Mouse (Mus musculus): ENCODE data around the gene Lrcol1.
A peak's percentile ranks its signal among the peaks of the same experiment; 100 is the strongest.

The Lrcol1 gene

DNA sequence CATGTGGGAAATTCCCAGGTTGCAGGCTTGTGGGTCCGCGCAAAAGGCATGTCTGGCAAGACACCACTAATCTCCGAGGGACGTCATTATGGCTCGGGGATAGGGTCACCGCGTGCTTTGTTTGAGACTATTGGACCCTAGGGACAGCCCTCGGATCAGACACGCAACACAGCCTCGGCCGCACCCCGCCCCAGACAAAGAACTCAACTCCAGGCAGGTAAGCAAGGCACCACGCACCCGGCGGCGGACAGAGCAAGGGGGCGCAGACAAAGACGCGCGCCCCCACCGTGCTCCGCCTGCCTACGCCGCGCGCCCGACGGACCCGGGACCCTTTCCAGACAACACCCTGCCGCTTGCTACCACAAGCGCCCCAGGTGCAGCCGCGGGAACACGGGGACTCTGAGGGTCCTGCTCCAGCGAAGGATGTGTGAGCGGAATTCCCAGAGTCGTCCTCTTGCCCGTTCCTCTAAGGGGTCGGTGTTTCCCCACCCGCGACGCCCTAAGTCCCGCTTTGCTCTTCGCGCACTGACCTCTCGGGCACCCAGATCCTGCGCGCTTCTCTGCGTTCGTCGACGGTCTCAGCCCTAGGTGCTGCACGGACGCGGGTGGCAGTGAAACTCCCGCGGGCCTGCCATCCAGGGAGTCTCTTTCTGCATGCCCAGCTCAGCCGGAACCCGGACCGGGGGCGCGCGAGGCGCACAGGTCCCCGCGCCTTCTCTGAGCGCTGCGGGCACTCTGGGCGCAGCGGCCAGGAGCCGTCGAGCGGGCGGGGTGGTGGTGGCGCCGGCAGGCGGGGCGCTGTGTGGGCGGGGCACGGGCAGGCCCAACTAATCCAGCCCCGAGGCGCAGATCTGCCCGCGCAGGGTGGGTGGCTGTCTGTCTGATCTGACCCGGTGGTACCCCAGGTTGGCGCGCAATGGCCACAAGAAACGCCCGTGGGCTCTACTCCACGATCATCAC lies 42.1 kb downstream of the Lrcol1 start:
- peak; percentile 50 to 61 for DNase-seq (ENCODE audit: low spot score in 2 of 2)

DNA sequence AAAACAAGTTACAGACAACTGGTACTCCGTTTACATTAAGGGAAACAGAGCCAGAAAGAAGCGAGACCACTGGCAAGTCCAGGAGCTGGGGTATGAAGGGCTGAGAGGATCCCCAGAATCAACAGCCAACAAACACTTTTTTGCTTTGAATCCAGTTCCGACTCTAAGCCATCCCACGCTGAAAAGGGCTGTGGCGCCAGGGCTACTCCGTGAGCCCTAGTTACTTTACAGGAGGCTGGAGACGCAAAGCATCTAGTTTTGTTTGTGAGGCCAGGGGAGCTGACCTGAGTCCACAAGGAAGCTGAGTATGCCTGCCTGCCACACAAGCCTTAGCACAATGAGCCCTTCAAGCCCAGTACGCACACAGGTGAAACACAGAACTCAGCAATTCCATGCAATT lies 42.8 kb downstream of the Lrcol1 start:
- DNase-seq (ENCODE audit: low spot score in 2 of 2), result no peak

DNA sequence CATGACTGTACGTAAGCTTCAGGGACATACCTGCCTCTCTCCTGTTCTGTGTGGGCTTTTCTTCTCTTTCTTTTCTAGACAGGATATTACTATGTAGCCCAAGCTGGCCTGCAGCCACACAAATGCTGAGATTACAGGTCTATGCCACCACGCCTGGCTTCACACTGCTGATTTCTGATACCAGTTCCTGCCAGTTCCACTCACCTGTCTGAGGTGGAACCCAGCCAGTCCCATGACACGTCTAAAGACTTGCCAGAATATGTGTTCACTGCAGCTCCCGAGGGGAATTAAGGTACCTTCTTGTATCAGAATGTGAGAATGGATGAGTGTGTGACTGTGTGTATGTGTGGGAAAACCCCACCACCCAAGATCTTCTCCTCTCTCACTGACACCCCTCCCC lies 46.1 kb downstream of the Lrcol1 start:
- no peak for DNase-seq (ENCODE audit: low spot score in 2 of 2)

DNA sequence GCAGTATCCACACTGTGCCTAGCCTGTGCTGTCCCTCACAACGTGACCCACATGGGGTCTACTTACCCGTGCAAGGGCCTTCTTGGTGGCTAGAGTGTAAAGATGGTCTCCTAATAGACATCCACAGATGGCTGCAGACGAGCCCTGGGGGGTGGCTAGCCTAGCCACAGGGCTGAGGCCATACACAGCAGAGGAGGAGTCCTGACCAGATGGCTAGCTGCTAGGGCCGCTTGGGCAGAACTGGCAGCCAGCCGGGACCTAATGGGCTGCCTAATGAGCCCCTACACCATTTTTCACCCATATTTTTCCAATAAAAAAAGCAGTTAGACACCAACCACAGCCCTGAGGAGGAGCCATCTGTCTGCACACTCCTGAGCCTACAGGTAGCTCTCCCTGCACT lies 48.2 kb downstream of the Lrcol1 start:
- DNase-seq (ENCODE audit: low spot score in 2 of 2), result no peak

DNA sequence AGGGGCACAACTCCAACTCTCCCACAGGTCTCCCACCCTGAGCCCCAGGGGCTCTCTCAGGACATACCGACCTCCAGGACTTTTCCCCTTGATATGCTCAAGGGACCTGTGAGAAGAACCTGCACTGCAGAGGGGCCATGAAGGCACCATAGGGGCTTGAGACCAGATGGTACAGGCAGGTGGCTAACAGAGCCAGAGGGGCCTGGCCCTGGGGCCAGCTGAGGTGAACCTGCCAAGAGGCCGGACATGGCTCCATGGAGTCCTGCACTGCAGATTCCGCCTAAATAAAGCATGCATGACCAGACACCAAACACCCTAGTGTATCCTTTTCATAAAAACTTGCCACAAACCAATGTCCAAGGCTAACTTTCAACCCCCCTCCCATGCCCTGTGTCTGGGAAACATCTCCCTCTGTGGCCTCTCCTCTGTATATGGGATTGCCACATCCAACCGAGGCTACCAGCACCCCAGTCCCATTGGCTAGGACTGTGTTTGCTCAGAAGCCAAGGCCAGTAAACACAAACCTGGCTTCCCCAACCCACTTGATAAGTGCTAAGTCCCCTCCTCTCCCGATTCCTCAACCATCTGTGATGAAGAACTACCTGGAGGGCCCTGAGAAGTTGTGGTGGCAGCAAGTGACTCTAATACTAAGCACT lies 50.6 kb downstream of the Lrcol1 start:
- DNase-seq (ENCODE audit: low spot score in 2 of 2), result no peak

DNA sequence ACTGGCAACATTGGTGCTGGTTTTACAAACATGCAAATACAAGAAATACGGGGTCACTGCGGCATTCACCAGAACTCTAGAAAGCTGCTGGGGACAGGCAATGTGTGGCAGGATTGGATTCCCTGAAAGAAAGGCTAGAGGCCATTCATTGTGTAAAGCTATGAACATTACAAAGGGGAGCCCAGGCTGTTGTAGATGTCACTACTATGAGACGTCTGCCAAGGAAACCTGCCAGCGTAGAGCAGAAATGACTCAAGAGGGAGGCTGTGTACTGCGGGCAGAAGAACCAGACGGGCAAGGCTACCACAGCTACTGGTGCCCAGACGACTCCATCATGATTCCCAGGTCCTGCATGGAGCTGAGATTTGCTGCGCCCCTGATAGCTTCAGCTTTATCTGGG lies 56.6 kb downstream of the Lrcol1 start:
- no peak for DNase-seq (ENCODE audit: low spot score in 2 of 2)

DNA sequence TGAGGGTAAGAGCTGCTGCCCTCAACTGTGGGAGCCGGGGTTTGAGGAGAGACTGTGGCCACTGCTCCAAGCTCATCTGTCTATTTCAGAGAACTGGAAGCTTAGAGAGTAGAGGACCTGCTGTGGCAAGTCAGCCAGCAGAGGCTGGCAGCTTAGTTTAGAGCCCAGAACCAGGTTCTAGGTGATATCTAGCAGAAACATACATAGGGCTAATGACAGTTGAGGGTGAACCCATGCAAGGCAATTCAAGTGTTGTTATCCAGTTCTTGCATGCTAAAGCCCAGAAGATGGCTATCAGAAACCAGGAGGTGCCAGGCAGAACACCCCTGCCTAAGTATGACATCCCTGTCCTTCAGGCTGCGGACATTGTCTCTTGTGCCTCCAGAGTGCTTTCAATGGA lies 58.0 kb downstream of the Lrcol1 start:
- DNase-seq (ENCODE audit: low spot score in 2 of 2), result no peak

DNA sequence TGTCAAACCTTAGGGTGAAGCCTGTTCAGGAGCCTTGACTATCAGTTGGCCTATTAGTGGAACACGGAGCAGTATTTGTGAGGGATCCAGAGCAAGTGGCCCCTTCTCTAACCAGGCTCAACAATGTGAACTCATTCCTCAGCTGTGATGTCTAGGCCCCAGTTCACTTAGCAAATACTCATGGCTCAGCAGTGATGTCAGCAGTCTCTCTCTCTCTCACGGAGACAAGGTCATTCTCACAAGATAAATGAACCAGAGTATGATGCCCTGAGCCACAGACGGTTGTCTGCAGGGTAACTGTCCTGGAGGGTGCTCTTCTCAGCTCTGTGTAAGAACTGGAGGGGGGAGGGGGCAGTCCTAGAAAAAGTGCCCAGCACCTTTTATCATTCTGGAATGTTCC lies 59.4 kb downstream of the Lrcol1 start:
- no peak for DNase-seq (ENCODE audit: low spot score in 2 of 2)
